26 mouse cellular contexts compared by ENCODE assay signal in genomic region chr13:24484811-24485210, GRCm38 (mm10).
"Had no signal": no experiment of that assay in that cellular context is flagged by ENCODE, and none has a peak within 500 bp of the region (broad histone marks: within the 10 kb centered on the region; RNA-seq: fewer than 3 reads in every experiment).

No protein-coding gene starts in this region.

- H3K4me3 ChIP-seq: embryonic facial prominence, embryonic 10.5 days; embryonic facial prominence, embryonic 12.5 days; embryonic facial prominence, embryonic 13.5 days; embryonic facial prominence, embryonic 15.5 days; erythroblast, embryonic 14.5 days; forebrain, embryonic 10.5 days; forebrain, embryonic 12.5 days; forebrain, embryonic 13.5 days; forebrain, embryonic 15.5 days; gastrocnemius, adult 2 months; heart, adult 2 months had no signal

- H3K4me1 ChIP-seq: embryonic facial prominence, embryonic 10.5 days; embryonic facial prominence, embryonic 12.5 days; embryonic facial prominence, embryonic 13.5 days; embryonic facial prominence, embryonic 15.5 days; forebrain, embryonic 10.5 days; forebrain, embryonic 12.5 days; forebrain, embryonic 13.5 days; forebrain, embryonic 15.5 days had no signal

- H3K9ac ChIP-seq: embryonic facial prominence, embryonic 12.5 days; embryonic facial prominence, embryonic 13.5 days; embryonic facial prominence, embryonic 15.5 days; forebrain, embryonic 12.5 days; forebrain, embryonic 13.5 days; forebrain, embryonic 15.5 days; forebrain, postnatal 0 days had no signal

- H3K9me3 ChIP-seq: embryonic facial prominence, embryonic 10.5 days; embryonic facial prominence, embryonic 12.5 days; embryonic facial prominence, embryonic 13.5 days; embryonic facial prominence, embryonic 15.5 days; forebrain, embryonic 10.5 days; forebrain, embryonic 12.5 days; forebrain, embryonic 13.5 days; forebrain, embryonic 15.5 days had no signal

- H3K27ac ChIP-seq: embryonic facial prominence, embryonic 10.5 days; embryonic facial prominence, embryonic 12.5 days; embryonic facial prominence, embryonic 13.5 days; embryonic facial prominence, embryonic 15.5 days; forebrain, embryonic 10.5 days; forebrain, embryonic 12.5 days; forebrain, embryonic 13.5 days; forebrain, embryonic 15.5 days; gastrocnemius, adult 2 months; heart, adult 2 months had no signal

- H3K36me3 ChIP-seq: embryonic facial prominence, embryonic 10.5 days; embryonic facial prominence, embryonic 12.5 days; embryonic facial prominence, embryonic 13.5 days; embryonic facial prominence, embryonic 15.5 days; forebrain, embryonic 10.5 days; forebrain, embryonic 12.5 days; forebrain, embryonic 15.5 days had no signal

- DNase-seq: cerebellum, adult 9-11 months; cerebellum, postnatal 10 days; cerebellum, postnatal 14 days; cerebellum, postnatal 25 days; cerebellum, postnatal 36 days; embryo, embryonic 11 days; forebrain, postnatal 0 days; gastrocnemius, adult 2 months; gastrocnemius, postnatal 10 days; gastrocnemius, postnatal 14 days; gastrocnemius, postnatal 25 days; gastrocnemius, postnatal 36 days; heart, adult 11 months; heart, adult 18-20 months; heart, adult 2 months had no signal

- H3K4me2 ChIP-seq: embryonic facial prominence, embryonic 12.5 days; embryonic facial prominence, embryonic 13.5 days; embryonic facial prominence, embryonic 15.5 days; forebrain, embryonic 12.5 days; forebrain, embryonic 13.5 days; forebrain, embryonic 15.5 days had no signal

- H3K27me3 ChIP-seq: embryonic facial prominence, embryonic 12.5 days; embryonic facial prominence, embryonic 13.5 days; embryonic facial prominence, embryonic 15.5 days; forebrain, embryonic 12.5 days; forebrain, embryonic 13.5 days; forebrain, embryonic 15.5 days had no signal

- ATAC-seq: forebrain, embryonic 13.5 days; forebrain, embryonic 14.5 days; forebrain, embryonic 15.5 days; forebrain, embryonic 16.5 days; forebrain, postnatal 0 days had no signal
